Mouse (Mus musculus) spleen, postnatal 14 days (tissue): ENCODE measurements around the gene Nampt.
"Not testable (repeated sequence)": the region's sequence is repeated elsewhere in the genome, so short reads cannot be mapped to it uniquely, and the experiment has no call there.

ENCODE experiments used
- DNase-seq, 2 experiments: peaks; one replicate each; pipeline ENCODE4 v3.0.0; 2021 to 2022; ENCODE audit warnings: low spot score in 2 of 2

Gene Nampt

DNA sequence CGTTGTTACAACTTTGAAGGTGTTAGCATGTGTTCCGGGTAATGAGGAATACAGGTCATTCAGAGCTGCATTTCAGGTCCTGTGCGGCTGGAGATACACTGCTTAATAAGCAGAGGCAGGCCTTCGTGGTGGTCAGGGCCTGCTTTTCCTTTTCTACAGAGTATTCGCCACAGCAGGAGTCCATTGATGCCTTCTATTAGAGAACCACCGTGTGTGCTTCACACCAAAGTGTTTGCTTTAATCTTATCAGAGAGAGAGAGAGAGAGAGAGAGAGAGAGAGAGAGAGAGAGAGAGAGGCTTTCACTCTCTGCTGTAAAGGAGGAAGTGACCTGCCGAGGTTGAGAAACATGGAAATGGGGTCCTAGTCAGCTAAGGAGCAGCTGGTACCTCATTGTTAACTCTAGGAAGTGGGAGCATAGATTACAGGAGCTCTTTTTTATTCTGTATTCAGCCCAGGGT, 22.1 kb downstream of the Nampt start:
- no peak for DNase-seq

GRCm38 (mm10) chr12:32846325-32846724, 27.0 kb downstream of the Nampt start:
- no peak for DNase-seq

DNA sequence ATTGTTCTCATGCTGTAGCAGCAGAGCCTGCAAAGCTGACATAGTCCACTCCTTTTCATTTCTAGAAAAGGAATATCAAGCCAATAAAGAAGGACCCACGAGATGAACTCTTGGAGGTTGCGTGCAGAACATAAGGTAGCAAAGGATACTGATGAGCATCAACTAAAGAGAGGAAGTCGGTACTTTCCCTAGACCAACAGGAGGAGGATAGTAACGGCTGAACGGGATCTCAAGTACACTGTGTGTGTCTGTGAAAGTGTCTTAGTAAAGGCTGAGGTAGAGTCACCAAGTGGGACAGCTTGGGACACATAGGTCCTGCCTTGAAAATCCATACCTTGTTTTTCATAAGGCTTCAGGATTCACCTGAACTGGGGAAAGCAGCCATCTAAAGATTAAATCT, 34.4 kb downstream of the Nampt start:
- DNase-seq = no peak

DNA sequence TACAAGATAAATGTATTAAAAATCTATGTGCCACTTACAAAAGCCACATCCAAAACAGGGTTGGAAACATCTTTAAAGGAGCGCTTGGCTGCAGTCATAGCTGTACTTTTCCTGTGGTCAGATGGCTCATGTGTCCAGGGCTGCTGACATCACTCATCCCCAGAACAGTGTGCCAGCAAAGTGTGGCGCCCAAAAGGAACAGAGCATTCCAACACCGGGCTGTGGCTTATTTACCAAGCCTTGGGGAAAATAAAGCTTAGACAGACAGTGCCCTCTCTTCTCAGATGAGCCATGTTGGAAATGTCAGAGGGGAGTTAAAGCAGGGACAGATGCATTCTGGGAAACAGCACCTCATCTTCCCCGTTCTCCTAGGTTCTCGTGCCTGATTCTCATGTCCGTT, 35.5 kb downstream of the Nampt start:
- DNase-seq = no peak

DNA sequence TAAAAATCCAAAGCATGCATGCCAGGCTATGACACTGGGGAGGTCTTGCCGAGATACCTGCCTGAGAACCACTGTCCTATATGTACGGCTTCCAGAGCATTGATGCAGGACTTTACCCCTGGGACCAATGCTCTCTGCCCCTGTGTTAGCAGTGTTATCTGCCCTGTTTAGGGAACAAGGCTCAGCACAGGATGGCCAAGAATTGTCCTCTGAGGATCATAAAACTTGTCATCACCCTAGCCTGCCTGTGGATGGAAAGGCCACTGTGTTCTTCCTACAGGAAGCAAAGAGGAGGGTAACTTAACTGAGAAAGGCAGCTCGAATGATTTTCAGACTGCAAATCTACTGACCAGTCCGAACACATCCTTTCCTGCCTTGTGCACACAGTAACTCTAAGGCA, 36.1 kb downstream of the Nampt start:
- no peak for DNase-seq

- no peak for DNase-seq
Observed at GRCm38 (mm10) chr12:32856707-32857511, 37.6 kb downstream of the Nampt start.

GRCm38 (mm10) chr12:32858444-32858843, 39.1 kb downstream of the Nampt start:
- DNase-seq = no peak

DNA sequence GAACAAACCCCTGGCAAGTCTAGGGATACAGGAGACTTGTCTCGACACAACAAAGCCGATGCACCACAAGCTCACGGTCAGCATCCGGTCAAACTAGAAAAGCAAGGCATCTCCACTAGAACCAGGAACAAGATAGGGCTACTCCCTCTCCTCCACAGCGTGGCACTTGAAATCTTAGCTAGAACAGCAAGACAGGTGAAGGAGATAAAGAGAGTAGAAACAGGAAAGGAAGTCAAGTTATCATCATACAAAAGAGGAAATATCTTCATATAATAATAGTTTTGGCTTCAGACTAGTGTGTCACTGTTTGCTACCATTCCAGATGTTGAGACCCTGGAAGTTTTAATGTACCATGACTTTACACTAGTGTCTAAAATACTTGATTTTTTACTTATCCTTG, 41.5 kb downstream of the Nampt start:
- no peak for DNase-seq

DNA sequence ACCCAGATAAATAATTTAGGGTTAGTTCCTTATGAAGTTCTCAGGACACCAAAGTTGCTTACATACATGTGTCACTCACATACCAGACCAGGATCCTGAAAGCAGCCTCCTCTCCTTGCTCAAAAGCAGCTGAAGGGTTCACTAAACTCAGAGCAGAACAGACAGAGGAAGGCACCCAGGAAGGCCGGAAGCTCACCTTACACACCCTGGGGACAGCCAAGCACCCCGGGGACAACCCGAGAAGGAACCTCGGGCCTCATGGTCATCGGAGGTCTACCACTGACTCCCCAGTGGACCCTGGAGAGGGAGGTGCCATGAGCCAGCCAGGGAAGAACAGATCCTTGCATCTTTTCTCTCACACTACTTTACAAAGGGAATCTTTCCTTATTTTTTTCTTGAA, 51.5 kb downstream of the Nampt start:
- DNase-seq = no peak

GRCm38 (mm10) chr12:32877500-32877899, 58.2 kb downstream of the Nampt start:
- DNase-seq = no peak

- DNase-seq = no peak
Observed at GRCm38 (mm10) chr12:32877964-32878571, 58.7 kb downstream of the Nampt start.

GRCm38 (mm10) chr12:32879371-32879770, 60.0 kb downstream of the Nampt start:
- DNase-seq = no peak

- no peak for DNase-seq
Observed at GRCm38 (mm10) chr12:32884356-32884755, 65.0 kb downstream of the Nampt start.

GRCm38 (mm10) chr12:32885041-32885440, 65.7 kb downstream of the Nampt start:
- DNase-seq = no peak

DNA sequence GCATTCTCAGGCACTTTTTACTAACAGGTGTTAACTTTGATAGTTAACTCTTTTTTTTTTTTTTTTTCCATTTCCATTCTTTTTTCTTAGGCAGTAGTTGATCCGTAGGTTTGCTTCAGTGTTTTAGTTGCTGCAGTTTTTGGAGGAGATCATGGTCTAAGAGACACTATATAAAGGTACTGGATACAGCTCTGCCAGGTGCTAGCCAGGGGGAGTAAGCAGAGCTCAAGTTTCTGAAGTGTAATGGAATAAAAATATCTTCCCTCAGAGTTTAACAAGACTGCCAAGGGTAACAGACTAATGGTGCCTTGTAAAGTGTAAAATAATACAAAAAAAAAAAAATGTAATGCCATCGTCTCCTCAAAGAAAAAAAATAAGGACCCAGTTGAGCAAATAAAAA, 67.0 kb downstream of the Nampt start:
- no peak for DNase-seq

DNA sequence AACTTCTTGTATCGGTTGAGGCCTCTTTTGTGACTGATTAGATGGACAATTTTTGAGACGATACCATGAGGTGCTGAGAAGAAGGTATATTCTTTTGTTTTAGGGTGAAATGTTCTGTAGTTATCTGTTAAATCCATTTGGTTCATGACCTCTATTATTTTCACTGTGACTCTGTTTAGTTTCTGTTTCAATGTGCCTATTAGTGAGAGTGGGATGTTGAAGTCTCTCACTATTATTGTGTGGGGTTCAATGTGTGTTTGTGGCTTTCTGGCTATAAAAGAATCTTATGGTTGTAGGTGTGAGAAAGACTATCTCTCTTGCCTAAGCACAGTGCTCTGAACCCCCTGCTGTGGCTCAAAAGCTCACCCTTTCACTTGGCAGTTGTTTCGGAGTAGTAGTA, 68.9 kb downstream of the Nampt start:
- DNase-seq = no peak

GRCm38 (mm10) chr12:32889846-32890245, 70.5 kb downstream of the Nampt start:
- no peak for DNase-seq

- no peak for DNase-seq
Observed at GRCm38 (mm10) chr12:32890455-32890854, 71.1 kb downstream of the Nampt start.

DNA sequence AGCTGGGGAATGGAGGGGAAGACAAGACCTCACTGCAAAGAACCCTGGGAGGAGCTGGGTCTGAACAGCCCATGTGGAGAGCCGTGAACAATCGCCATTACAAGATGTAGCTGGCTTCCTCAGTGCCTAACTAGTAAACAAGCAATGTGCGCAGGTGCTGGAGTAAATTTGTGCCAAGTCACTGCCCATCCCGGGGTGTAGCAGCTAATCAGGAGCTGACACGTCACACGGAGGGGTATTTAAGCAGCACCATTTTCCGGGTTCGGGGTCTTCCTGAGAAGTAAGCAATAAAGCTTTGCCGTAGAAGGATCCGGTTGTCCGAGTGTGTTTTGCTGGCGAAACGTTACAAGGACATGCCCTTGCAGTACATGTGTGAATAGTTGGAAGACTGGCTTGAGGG, 71.9 kb downstream of the Nampt start:
- DNase-seq = not testable (repeated sequence)

DNA sequence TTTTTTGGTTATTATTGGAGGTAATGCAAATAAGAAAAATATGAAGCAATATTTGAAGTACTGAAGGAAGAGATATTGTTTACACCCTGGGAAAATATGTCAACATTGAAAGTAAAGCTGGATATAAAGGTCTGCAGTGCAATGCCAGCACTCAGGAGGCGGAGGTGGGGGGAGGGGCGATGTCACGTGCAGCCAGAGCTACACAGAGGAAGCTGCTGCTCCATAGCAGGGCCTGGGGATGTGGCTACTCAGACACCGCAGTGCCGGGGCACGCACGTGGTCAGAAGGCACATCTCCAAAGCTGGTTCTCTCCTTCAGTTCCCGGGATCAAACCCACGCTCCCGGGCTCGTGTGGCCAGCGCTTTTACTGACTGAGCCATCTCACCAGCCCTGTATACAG, 73.9 kb downstream of the Nampt start:
- no peak for DNase-seq

DNA sequence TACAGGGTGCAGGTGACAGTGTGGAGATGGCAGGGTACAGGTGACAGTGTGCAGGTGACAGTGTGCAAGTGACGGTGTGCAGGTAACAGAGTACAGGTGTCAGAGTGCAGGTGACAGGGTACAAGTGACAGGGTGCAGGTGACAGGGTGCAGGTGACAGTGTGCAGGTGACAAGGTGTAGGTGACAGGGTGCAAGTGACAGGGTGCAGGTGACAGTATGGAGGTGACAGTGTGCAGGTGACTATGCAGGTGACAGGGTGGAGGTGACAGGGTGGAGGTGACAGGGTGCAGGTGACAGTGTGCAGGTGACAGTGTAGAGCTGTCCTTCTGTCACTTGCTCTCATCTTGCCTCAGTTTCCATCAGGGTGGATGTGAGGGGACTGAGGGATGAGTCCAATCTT, 76.5 kb downstream of the Nampt start:
- DNase-seq = no peak

DNA sequence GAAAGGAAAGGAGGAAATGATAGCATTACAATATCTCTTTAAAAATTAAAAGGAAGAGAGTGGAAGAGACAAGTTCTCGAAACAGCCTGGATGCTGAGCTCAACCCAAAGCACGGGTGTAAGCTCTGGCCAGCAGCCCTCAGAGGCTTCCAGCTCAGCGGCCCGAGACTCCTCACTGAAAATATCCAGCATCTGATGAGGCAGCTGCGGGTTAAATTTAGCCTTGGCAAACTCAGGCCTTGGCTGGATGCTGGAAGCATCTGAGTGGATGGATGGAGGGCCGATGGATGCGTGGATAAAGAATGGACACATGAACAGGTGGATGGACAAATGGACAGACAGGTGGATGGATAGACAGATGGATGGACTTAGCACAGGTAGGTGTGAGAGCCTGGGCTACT, 77.2 kb downstream of the Nampt start:
- DNase-seq = no peak
